Mouse (Mus musculus): ENCODE results near the gene Atg9a.
"Not testable (repeated sequence)": the region's sequence is repeated elsewhere in the genome, so short reads cannot be mapped to it uniquely, and the experiment has no call there.

The Atg9a gene

GRCm38 (mm10) chr1:75191622-75192402 is at the start of gene Atg9a, which contains the start of gene Ankzf1:
Gene Atg9a, minus strand, starts transcription at chr1:75192196.
Gene Ankzf1, plus strand, starts transcription at chr1:75192151.
- DNase-seq, result peak; percentile 99

GRCm38 (mm10) chr1:75239591-75239990 is 47.6 kb upstream of the Atg9a start:
- DNase-seq, result no peak

GRCm38 (mm10) chr1:75236117-75237050 is 44.4 kb upstream of the Atg9a start, which contains the start of gene Dnajb2:
Gene Dnajb2, plus strand, starts transcription at chr1:75236406.
- peak; percentile 93 for DNase-seq

- peak; percentile 88 for DNase-seq
Observed at GRCm38 (mm10) chr1:75234606-75235005, 42.6 kb upstream of the Atg9a start.

- not testable (repeated sequence) for DNase-seq
Observed at GRCm38 (mm10) chr1:75232489-75232888, 40.5 kb upstream of the Atg9a start.

GRCm38 (mm10) chr1:75231664-75232152 is 39.7 kb upstream of the Atg9a start, which contains the start of gene A630095N17Rik:
Gene A630095N17Rik, minus strand, starts transcription at chr1:75232102.
- DNase-seq, result no peak

- no peak for DNase-seq
Observed at GRCm38 (mm10) chr1:75231224-75231623, 39.2 kb upstream of the Atg9a start.

- DNase-seq, result no peak
Observed at GRCm38 (mm10) chr1:75230335-75230994, 38.5 kb upstream of the Atg9a start.

GRCm38 (mm10) chr1:75229158-75229557 is 37.2 kb upstream of the Atg9a start:
- DNase-seq, result no peak

- DNase-seq, result no peak
Observed at GRCm38 (mm10) chr1:75227653-75228052, 35.7 kb upstream of the Atg9a start.

GRCm38 (mm10) chr1:75226138-75226537 is 34.1 kb upstream of the Atg9a start:
- no peak for DNase-seq

- no peak for DNase-seq
Observed at GRCm38 (mm10) chr1:75225473-75225872, 33.5 kb upstream of the Atg9a start.

GRCm38 (mm10) chr1:75223532-75223931 is 31.5 kb upstream of the Atg9a start:
- no peak for DNase-seq

GRCm38 (mm10) chr1:75222926-75223325 is 30.9 kb upstream of the Atg9a start:
- no peak for DNase-seq

GRCm38 (mm10) chr1:75221538-75221937 is 29.5 kb upstream of the Atg9a start:
- DNase-seq, result no peak

- no peak for DNase-seq
Observed at GRCm38 (mm10) chr1:75219531-75219930, 27.5 kb upstream of the Atg9a start, which contains the start of gene Tuba4a. Gene Tuba4a, minus strand, starts transcription at chr1:75219865.

GRCm38 (mm10) chr1:75219078-75219477 is 27.1 kb upstream of the Atg9a start:
- DNase-seq, result peak; percentile 97

GRCm38 (mm10) chr1:75218227-75219001 is 26.4 kb upstream of the Atg9a start:
- DNase-seq, result peak; percentile 72

GRCm38 (mm10) chr1:75217893-75218226 is 25.9 kb upstream of the Atg9a start:
- no peak for DNase-seq

- no peak for DNase-seq
Observed at GRCm38 (mm10) chr1:75216797-75217585, 25.0 kb upstream of the Atg9a start.

GRCm38 (mm10) chr1:75215785-75216184 is 23.8 kb upstream of the Atg9a start:
- no peak for DNase-seq

Data from lung, postnatal 36 days (tissue).